Mouse (Mus musculus) T-helper 2 cell (primary cell): ENCODE measurements around the gene Nav2.

Source experiments
- in situ Hi-C: fragments of 300-600 bp; cut with MboI, MseI; formaldehyde crosslinking; loops from one replicate; pipeline ENCODE4 v1.15.1; 2025; ENCODE audit warnings: high pct_unique_total_duplicates

The Nav2 gene

GRCm38 (mm10) chr7:49093596-49093995 lies 185.1 kb downstream of the Nav2 start:
- in situ Hi-C loops: no loop called here

- in situ Hi-C loops: no loop called here
These were observed 186.0 kb downstream of the Nav2 start for GRCm38 (mm10) chr7:49094531-49094930.

- in situ Hi-C loops: no loop called here
These were observed 192.8 kb downstream of the Nav2 start for GRCm38 (mm10) chr7:49101291-49101690.

- in situ Hi-C loops: no loop called here
These were observed 193.7 kb downstream of the Nav2 start for GRCm38 (mm10) chr7:49102223-49102622.

GRCm38 (mm10) chr7:49104376-49104775 lies 195.9 kb downstream of the Nav2 start:
- in situ Hi-C loops: no loop called here

GRCm38 (mm10) chr7:49104793-49105192 lies 196.3 kb downstream of the Nav2 start:
- in situ Hi-C loops: loop anchor here (5.0 kb wide), 1 partner anchor 207 kb away; no protein-coding TSS in a partner anchor

GRCm38 (mm10) chr7:49105501-49105900 lies 197.0 kb downstream of the Nav2 start:
- in situ Hi-C loops: loop anchor here (5.0 kb wide), 1 partner anchor 208 kb away; no protein-coding TSS in a partner anchor

GRCm38 (mm10) chr7:49108076-49108475 lies 199.6 kb downstream of the Nav2 start:
- in situ Hi-C loops: loop anchor here (5.0 kb wide), 1 partner anchor 211 kb away; no protein-coding TSS in a partner anchor

- in situ Hi-C loops: no loop called here
These were observed 210.5 kb downstream of the Nav2 start for GRCm38 (mm10) chr7:49119016-49119415.

- in situ Hi-C loops: loop anchor here (5.0 kb wide), 1 partner anchor 373 kb away; no protein-coding TSS in a partner anchor
These were observed 211.4 kb downstream of the Nav2 start for GRCm38 (mm10) chr7:49119794-49120487.

GRCm38 (mm10) chr7:49120488-49120864 lies 212.0 kb downstream of the Nav2 start:
- in situ Hi-C loops: loop anchor here (5.0 kb wide), 1 partner anchor 373 kb away; no protein-coding TSS in a partner anchor

GRCm38 (mm10) chr7:49120935-49121691 lies 212.6 kb downstream of the Nav2 start:
- in situ Hi-C loops: loop anchor here (5.0 kb wide), 1 partner anchor 374 kb away; no protein-coding TSS in a partner anchor

GRCm38 (mm10) chr7:49122498-49122897 lies 214.0 kb downstream of the Nav2 start:
- in situ Hi-C loops: loop anchor here (5.0 kb wide), 1 partner anchor 375 kb away; no protein-coding TSS in a partner anchor

- in situ Hi-C loops: no loop called here
These were observed 217.0 kb downstream of the Nav2 start for GRCm38 (mm10) chr7:49125545-49125944.

GRCm38 (mm10) chr7:49128224-49128623 lies 219.7 kb downstream of the Nav2 start:
- in situ Hi-C loops: no loop called here

GRCm38 (mm10) chr7:49132851-49133351 lies 224.4 kb downstream of the Nav2 start:
- in situ Hi-C loops: no loop called here

- in situ Hi-C loops: no loop called here
These were observed 225.9 kb downstream of the Nav2 start for GRCm38 (mm10) chr7:49134396-49134795.

GRCm38 (mm10) chr7:49139762-49140161 lies 231.2 kb downstream of the Nav2 start:
- in situ Hi-C loops: loop anchor here (5.0 kb wide), 1 partner anchor 123 kb away; no protein-coding TSS in a partner anchor

GRCm38 (mm10) chr7:49143966-49144365 lies 235.4 kb downstream of the Nav2 start:
- in situ Hi-C loops: no loop called here

- in situ Hi-C loops: no loop called here
These were observed 237.5 kb downstream of the Nav2 start for GRCm38 (mm10) chr7:49145749-49146670.

GRCm38 (mm10) chr7:49152297-49152696 lies 243.8 kb downstream of the Nav2 start:
- in situ Hi-C loops: no loop called here
